Mouse (Mus musculus) embryonic facial prominence, embryonic 13.5 days (tissue): ENCODE data around the gene Ip6k2. TPM values are rescaled to one million over a fixed set of nuclear protein-coding genes. Genes with fewer than 3 reads are reported as not detected.
A peak's percentile ranks its signal among the peaks of the same experiment; 100 is the strongest.

Source experiments
- ATAC-seq: fragments of 200-750 bp; cut with Nextera tagmentation; 2 replicates; pipeline ENCODE4 v1.8.0; 2017; ENCODE audit warnings: low read depth; ENCODE audit not compliant: insufficient number of reproducible peaks, insufficient read depth, low FRiP score, low TSS enrichment
- H3K27ac ChIP-seq: fragments of 300-500 bp; sonication (generic); 2 replicates; pipeline ENCODE4 v1.5.1; 2015; ENCODE audit warnings: moderate library complexity, mild to moderate bottlenecking, inconsistent platforms
- H3K27me3 ChIP-seq: fragments of 300-500 bp; sonication (generic); 2 replicates; pipeline ENCODE4 v1.6.1; 2015; ENCODE audit warnings: mild to moderate bottlenecking, inconsistent platforms
- H3K36me3 ChIP-seq: fragments of 300-500 bp; sonication (generic); 2 replicates; pipeline ENCODE4 v1.6.1; 2015; ENCODE audit warnings: mild to moderate bottlenecking, inconsistent platforms
- H3K4me1 ChIP-seq: fragments of 300-500 bp; sonication (generic); 2 replicates; pipeline ENCODE4 v1.6.1; 2015; ENCODE audit warnings: inconsistent platforms
- H3K4me2 ChIP-seq: fragments of 300-500 bp; sonication (generic); 2 replicates; pipeline ENCODE4 v1.6.1; 2015; ENCODE audit warnings: moderate library complexity, mild to moderate bottlenecking, inconsistent platforms
- H3K4me3 ChIP-seq: fragments of 300-500 bp; sonication (generic); 2 replicates; pipeline ENCODE4 v1.5.1; 2015; ENCODE audit warnings: mild to moderate bottlenecking, inconsistent platforms
- H3K9ac ChIP-seq: fragments of 300-500 bp; sonication (generic); 2 replicates; pipeline ENCODE4 v1.6.1; 2015; ENCODE audit warnings: mild to moderate bottlenecking, inconsistent platforms
- H3K9me3 ChIP-seq: fragments of 300-500 bp; sonication (generic); 2 replicates; pipeline ENCODE4 v1.6.1; 2016; ENCODE audit warnings: inconsistent platforms
- WGBS: fragments of 180-500 bp; shearing (Covaris S2); methylation state at CpG from one replicate; pipeline ENCODE4 v1.1.7; 2015; ENCODE audit warnings: mixed read lengths; 5-methylcytosine and 5-hydroxymethylcytosine counted together
- microRNA-seq: library from miRNA; unstranded; fragments of <30 nt; microRNA quantifications from one replicate; pipeline ENCODE4, GENCODE M21; 2016
- polyA plus RNA-seq: library from polyadenylated mRNA; unstranded; fragments of >200 nt; fragmentation: Nextera tagmentation; extraction: Ambion mirVana; gene quantifications from 2 replicates; pipeline ENCODE4 v1.2.1, GENCODE M21; 2015

Gene Ip6k2
- polyA plus RNA-seq, 1 experiment from 2014 or later = 144 TPM

DNA sequence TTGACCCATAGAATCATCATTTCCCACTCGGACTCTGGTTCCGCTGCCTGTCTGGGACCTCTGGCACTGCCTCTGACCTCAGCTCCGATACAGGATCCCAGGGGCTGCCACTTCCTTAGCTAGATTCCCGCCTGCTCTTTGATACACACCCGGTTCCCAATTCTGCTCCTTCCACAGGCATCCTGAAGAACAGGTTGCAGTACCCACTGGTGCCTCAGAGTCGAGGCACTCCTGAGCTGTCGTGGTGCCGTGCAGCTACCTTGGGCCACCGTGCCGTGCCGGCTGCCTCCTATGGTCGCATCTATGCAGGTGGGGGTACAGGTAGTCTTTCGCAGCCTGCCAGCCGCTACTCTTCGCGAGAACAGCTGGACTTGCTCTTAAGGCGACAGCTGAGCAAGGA, 64.8 kb downstream of the Ip6k2 start:
- 73% methylated on average over 17 of the region's 17 CpGs for WGBS
- no peak overlapping the region for H3K4me2 ChIP-seq
- no peak for ATAC-seq
- peaks cover 11% of the 10 kb centered on the region for H3K4me1 ChIP-seq
- H3K36me3 ChIP-seq = no peaks in the 10 kb centered on the region
- H3K4me3 ChIP-seq = no peak overlapping the region
- peaks cover 5% of the 10 kb centered on the region; the same call in 1 of the 2 replicates for H3K27me3 ChIP-seq
- H3K27ac ChIP-seq = no peak overlapping the region
- H3K9me3 ChIP-seq = no peaks in the 10 kb centered on the region
- no peak overlapping the region for H3K9ac ChIP-seq

DNA sequence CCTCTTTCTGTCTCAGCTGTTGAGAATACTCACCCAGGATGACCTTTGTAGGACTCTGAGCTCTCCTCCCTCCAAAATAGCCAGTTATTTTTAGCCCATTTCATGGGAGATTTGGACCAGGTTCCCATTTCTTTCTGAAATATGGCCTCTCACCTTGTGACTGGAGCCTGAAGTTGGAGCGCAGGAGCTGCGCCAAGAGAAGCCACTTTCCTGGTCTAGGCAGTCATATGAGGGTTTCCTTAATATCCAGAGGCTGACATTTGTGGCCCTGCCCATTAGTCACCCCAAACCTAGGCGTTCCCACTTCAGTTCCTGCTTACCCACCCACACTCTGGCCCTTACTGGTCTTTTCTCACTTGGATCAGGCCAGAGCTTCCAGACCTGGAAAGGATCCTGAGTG, 69.4 kb downstream of the Ip6k2 start, which contains the start of gene Slc26a6:
Gene Slc26a6 (plus strand): TSS at position 308 of the 400 bp plus-strand sequence.
- Histone ChIP-seq H3K27ac (peak within 1 kb of the TSS; percentile 91), H3K4me2 (peak within 1 kb of the TSS; percentile 77), H3K27me3 (no peaks in the 10 kb centered on the region), H3K36me3 (peaks cover 20% of the 10 kb centered on the region), H3K9me3 (no peaks in the 10 kb centered on the region), H3K4me3 (peak within 1 kb of the TSS; percentile 87), H3K9ac (peak within 1 kb of the TSS; percentile 83), H3K4me1 (peaks cover 26% of the 10 kb centered on the region)
- 84% methylated on average over 3 of the region's 3 CpGs for WGBS
- no peak for ATAC-seq

- ATAC-seq = peak; percentile 81
- H3K9ac ChIP-seq = peak overlapping the region; percentile 83
- H3K4me2 ChIP-seq = peak overlapping the region; percentile 77
- H3K4me3 ChIP-seq = peak overlapping the region; percentile 87
- WGBS = 2% methylated on average over 25 of the region's 25 CpGs
- H3K27ac ChIP-seq = peak overlapping the region; percentile 91
- H3K4me1 ChIP-seq = peaks cover 26% of the 10 kb centered on the region
- no peaks in the 10 kb centered on the region for H3K27me3 ChIP-seq
- H3K36me3 ChIP-seq = peaks cover 27% of the 10 kb centered on the region
- no peaks in the 10 kb centered on the region for H3K9me3 ChIP-seq
Observed at GRCm38 (mm10) chr9:108853635-108854240, 70.1 kb downstream of the Ip6k2 start.

DNA sequence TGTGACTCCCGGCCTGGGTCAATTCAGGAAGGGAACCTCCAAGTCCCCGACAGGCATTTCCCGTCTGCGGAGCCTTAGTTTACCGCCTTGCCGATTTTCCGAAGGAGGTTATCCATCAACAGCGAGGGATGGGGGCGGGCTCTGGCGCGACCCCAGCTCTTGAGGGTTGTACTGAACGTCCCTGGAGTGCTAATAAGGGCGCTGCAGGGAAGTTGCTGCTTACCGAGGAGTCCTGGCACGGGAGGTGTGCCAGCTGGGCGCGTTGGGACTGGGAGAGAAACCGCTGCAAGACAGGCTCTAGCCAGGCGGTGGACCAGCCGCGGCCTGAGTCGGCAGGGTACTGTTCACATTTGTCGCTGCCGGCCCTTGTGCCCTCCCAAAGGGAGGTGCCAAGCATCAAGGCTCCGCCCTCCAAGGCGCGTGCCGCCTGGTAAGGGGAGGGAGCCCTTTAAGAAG, 70.7 kb downstream of the Ip6k2 start:
- peak overlapping the region; percentile 77 for H3K4me2 ChIP-seq
- H3K4me3 ChIP-seq = peak overlapping the region; percentile 87
- H3K9me3 ChIP-seq = no peaks in the 10 kb centered on the region
- peaks cover 33% of the 10 kb centered on the region for H3K36me3 ChIP-seq
- no peaks in the 10 kb centered on the region for H3K27me3 ChIP-seq
- peak overlapping the region; percentile 91 for H3K27ac ChIP-seq
- H3K9ac ChIP-seq = peak overlapping the region; percentile 83
- ATAC-seq = peak; percentile 91
- H3K4me1 ChIP-seq = peaks cover 26% of the 10 kb centered on the region
- under 1% methylated on average over 28 of the region's 28 CpGs for WGBS

DNA sequence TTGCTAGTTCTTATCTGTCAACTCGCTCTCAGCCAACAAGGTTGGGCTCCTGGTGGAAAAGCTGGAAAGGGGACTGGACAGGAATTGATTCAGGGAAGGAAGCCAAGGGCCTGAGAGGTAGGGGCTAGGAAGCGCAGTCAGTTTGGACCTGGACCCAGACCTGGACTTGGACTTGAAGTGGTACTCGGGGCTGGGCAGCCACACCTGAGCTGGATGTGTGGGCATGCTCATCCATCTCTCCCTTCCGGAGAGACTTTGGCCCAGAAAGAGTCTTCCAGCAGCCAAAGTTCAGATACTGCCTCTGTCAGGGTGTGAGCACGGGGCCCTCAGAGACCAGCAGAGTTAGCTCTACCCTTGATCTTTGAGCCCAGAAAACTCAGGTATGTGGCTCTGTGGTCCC, 71.7 kb downstream of the Ip6k2 start:
- ATAC-seq = no peak
- WGBS = 61% methylated on average over 5 of the region's 5 CpGs
- peak overlapping the region; percentile 83 for H3K9ac ChIP-seq

More for the DNA sequence above, 71.7 kb downstream of the Ip6k2 start:
- H3K4me1 ChIP-seq = peaks cover 26% of the 10 kb centered on the region
- H3K27me3 ChIP-seq = no peaks in the 10 kb centered on the region
- H3K27ac ChIP-seq = no peak overlapping the region
- H3K36me3 ChIP-seq = peaks cover 43% of the 10 kb centered on the region
- peak overlapping the region; percentile 87; the same call in 1 of the 2 replicates for H3K4me3 ChIP-seq
- no peaks in the 10 kb centered on the region for H3K9me3 ChIP-seq
- peak overlapping the region; percentile 77 for H3K4me2 ChIP-seq

Small RNA genes lying within 50 kb of the gene (microRNA-seq; reads per million reads assigned to microRNA genes)
- gene Gm23156 = not detected

Other genes starting within 250 kb of the Ip6k2 start
- gene Impdh2, start 223.5 kb upstream of the Ip6k2 start, polyA plus RNA-seq = 191 and 227 TPM in 2 replicates
- gene Ndufaf3, start 216.4 kb upstream of the Ip6k2 start, polyA plus RNA-seq = 42.3 and 50.4 TPM in 2 replicates
- gene Dalrd3, start 213.9 kb upstream of the Ip6k2 start, polyA plus RNA-seq = 176 and 185 TPM in 2 replicates
- gene Wdr6, start 205.1 kb upstream of the Ip6k2 start, polyA plus RNA-seq = 140 and 147 TPM in 2 replicates
- gene P4htm, start 186.1 kb upstream of the Ip6k2 start, polyA plus RNA-seq = 9.6 and 13.3 TPM in 2 replicates
- gene Arih2, start 134.4 kb upstream of the Ip6k2 start, polyA plus RNA-seq = 51.9 and 53.7 TPM in 2 replicates
- gene Slc25a20, start 121.7 kb upstream of the Ip6k2 start, polyA plus RNA-seq = 47.1 and 48.4 TPM in 2 replicates
- gene Prkar2a, start 94.5 kb upstream of the Ip6k2 start, polyA plus RNA-seq = 25.6 and 27.9 TPM in 2 replicates
- 19.0 and 21.5 TPM in 2 replicates for gene Nckipsd, start 24.6 kb downstream of the Ip6k2 start, polyA plus RNA-seq
- gene Celsr3, start 42.5 kb downstream of the Ip6k2 start, polyA plus RNA-seq = 0.51 and 0.56 TPM in 2 replicates
- gene Slc26a6, start 69.5 kb downstream of the Ip6k2 start, polyA plus RNA-seq = 20.4 and 22.7 TPM in 2 replicates
- gene Tmem89, start 130.8 kb downstream of the Ip6k2 start, polyA plus RNA-seq = not detected in 2 replicates
- gene Uqcrc1, start 152.8 kb downstream of the Ip6k2 start, polyA plus RNA-seq = 422 and 457 TPM in 2 replicates
- 24.6 and 26.0 TPM in 2 replicates for gene Col7a1, start 169.8 kb downstream of the Ip6k2 start, polyA plus RNA-seq
- 0.30 and 0.83 TPM in 2 replicates for gene Ucn2, start 202.2 kb downstream of the Ip6k2 start, polyA plus RNA-seq
- gene Pfkfb4, start 208.0 kb downstream of the Ip6k2 start, polyA plus RNA-seq = 17.1 and 19.0 TPM in 2 replicates